Mouse (Mus musculus) heart, embryonic 13.5 days (tissue): ENCODE results near the gene Csmd2. TPM values are rescaled to one million over a fixed set of nuclear protein-coding genes. Genes with fewer than 3 reads are reported as not detected.

Experiments
- ATAC-seq: fragments of 200-750 bp; cut with Nextera tagmentation; 2 replicates; pipeline ENCODE4 v1.8.0; 2017; ENCODE audit warnings: moderate TSS enrichment; ENCODE audit not compliant: insufficient number of reproducible peaks, low FRiP score, low TSS enrichment; ENCODE audit errors: extremely low read depth
- H3K27ac ChIP-seq: fragments of 300-500 bp; sonication (generic); replicated peaks from 2 replicates; pipeline ENCODE4 v1.5.1; 2015; ENCODE audit warnings: moderate library complexity, mild to moderate bottlenecking, inconsistent platforms
- H3K27me3 ChIP-seq: fragments of 300-500 bp; sonication (generic); replicated peaks from 2 replicates; pipeline ENCODE4 v1.6.1; 2015; ENCODE audit warnings: mild to moderate bottlenecking, inconsistent platforms
- H3K36me3 ChIP-seq: fragments of 300-500 bp; sonication (generic); 2 replicates; pipeline ENCODE4 v1.6.1; 2015; ENCODE audit warnings: mild to moderate bottlenecking, inconsistent platforms
- H3K4me1 ChIP-seq: fragments of 300-500 bp; sonication (generic); 2 replicates; pipeline ENCODE4 v1.6.1; 2015; ENCODE audit warnings: inconsistent platforms
- H3K4me2 ChIP-seq: fragments of 300-500 bp; sonication (generic); 2 replicates; pipeline ENCODE4 v1.6.1; 2015; ENCODE audit warnings: inconsistent platforms, mild to moderate bottlenecking, moderate library complexity
- H3K4me3 ChIP-seq: fragments of 300-500 bp; sonication (generic); 2 replicates; pipeline ENCODE4 v1.5.1; 2015; ENCODE audit warnings: moderate library complexity, mild to moderate bottlenecking, inconsistent platforms
- H3K9ac ChIP-seq: fragments of 300-500 bp; sonication (generic); 2 replicates; pipeline ENCODE4 v1.6.1; 2015; ENCODE audit warnings: inconsistent platforms, mild to moderate bottlenecking, moderate library complexity
- H3K9me3 ChIP-seq: fragments of 300-500 bp; sonication (generic); 2 replicates; pipeline ENCODE4 v1.6.1; 2016; ENCODE audit warnings: inconsistent platforms
- WGBS: fragments of 180-500 bp; shearing (Covaris S2); methylation state at CpG from one replicate; pipeline ENCODE4 v1.1.7; 2015; ENCODE audit warnings: mixed read lengths; 5-methylcytosine and 5-hydroxymethylcytosine counted together
- polyA plus RNA-seq: library from polyadenylated mRNA; unstranded; fragments of >200 nt; fragmentation: Nextera tagmentation; extraction: Ambion mirVana; gene quantifications from 2 replicates; pipeline ENCODE4 v1.2.1, GENCODE M21; 2015

The Csmd2 gene
- polyA plus RNA-seq, 1 experiment from 2014 or later = 0.01 TPM

DNA sequence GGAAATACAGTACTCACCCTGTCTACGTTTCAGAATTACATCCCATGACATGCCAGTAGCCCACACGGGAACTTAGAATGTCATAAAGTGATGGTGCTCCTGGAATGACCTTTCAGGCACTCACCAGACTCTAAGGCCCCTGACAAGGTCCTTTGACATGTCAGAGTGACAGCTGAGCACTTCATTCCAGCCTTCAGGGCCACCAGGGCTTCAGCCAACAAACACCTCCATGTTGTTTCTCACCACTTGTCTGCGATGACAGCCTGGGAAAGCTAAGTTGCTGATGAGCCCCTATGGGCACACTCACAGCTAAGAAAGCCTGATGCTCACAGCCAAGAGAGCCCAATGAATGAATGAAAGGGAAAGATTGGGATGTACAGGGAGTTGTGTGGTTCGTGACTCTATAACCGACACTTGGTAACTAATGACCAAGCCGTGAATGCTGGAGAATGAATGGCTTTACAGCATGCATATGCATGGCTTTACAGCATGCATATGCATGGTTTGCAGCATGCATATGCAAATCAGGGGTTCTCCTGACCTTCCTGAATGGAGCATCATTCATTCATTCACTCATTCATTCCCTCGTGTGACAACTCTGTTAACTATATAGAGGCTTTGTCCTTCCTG, 432.4 kb downstream of the Csmd2 start:
- Histone ChIP-seq H3K9me3 (no peaks in the 10 kb centered on the region), H3K9ac (no peak overlapping the region), H3K4me3 (no peak overlapping the region), H3K4me1 (peaks cover 6% of the 10 kb centered on the region; the same call in 1 of the 2 replicates), H3K36me3 (no peaks in the 10 kb centered on the region), H3K27ac (no peak overlapping the region), H3K4me2 (no peak overlapping the region), H3K27me3 (no peaks in the 10 kb centered on the region)
- WGBS = 52% methylated on average over 7 of the region's 7 CpGs
- no peak for ATAC-seq

- no peak for ATAC-seq
- no peak overlapping the region for H3K9ac ChIP-seq
- no peaks in the 10 kb centered on the region for H3K36me3 ChIP-seq
- H3K9me3 ChIP-seq = no peaks in the 10 kb centered on the region
- 83% methylated on average over 4 of the region's 4 CpGs for WGBS
- H3K27me3 ChIP-seq = no peaks in the 10 kb centered on the region
- H3K4me3 ChIP-seq = no peak overlapping the region
- peaks cover 6% of the 10 kb centered on the region; the same call in 1 of the 2 replicates for H3K4me1 ChIP-seq
- no peak overlapping the region for H3K4me2 ChIP-seq
- H3K27ac ChIP-seq = no peak overlapping the region
Measured at GRCm38 (mm10) chr4:128422486-128422885, 434.8 kb downstream of the Csmd2 start.

DNA sequence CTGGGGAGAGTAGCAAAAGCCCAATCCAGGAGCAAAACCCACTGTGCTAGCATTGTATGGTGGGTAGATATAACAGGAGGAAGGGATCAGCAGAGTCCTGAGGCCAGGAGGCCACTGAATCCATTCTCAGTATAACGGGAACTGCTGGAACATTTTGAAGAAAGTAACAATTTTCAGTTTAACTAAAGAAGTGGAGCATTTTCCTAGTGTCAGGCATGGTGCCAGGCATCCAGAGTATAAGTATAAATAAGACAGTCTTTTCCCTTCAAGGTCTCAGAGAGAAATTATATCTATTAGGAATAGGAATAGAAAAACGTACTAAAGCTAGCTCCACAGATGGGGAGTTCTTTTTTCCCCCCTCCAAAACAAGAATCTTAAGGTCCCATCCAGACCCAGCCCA, 437.7 kb downstream of the Csmd2 start:
- no peaks in the 10 kb centered on the region for H3K9me3 ChIP-seq
- no peak overlapping the region for H3K9ac ChIP-seq
- H3K4me1 ChIP-seq = peaks cover 18% of the 10 kb centered on the region
- ATAC-seq = no peak
- no peaks in the 10 kb centered on the region for H3K27me3 ChIP-seq
- no peak overlapping the region for H3K27ac ChIP-seq
- 60% methylated on average over 2 of the region's 2 CpGs for WGBS
- H3K36me3 ChIP-seq = no peaks in the 10 kb centered on the region
- H3K4me2 ChIP-seq = no peak overlapping the region
- no peak overlapping the region for H3K4me3 ChIP-seq

DNA sequence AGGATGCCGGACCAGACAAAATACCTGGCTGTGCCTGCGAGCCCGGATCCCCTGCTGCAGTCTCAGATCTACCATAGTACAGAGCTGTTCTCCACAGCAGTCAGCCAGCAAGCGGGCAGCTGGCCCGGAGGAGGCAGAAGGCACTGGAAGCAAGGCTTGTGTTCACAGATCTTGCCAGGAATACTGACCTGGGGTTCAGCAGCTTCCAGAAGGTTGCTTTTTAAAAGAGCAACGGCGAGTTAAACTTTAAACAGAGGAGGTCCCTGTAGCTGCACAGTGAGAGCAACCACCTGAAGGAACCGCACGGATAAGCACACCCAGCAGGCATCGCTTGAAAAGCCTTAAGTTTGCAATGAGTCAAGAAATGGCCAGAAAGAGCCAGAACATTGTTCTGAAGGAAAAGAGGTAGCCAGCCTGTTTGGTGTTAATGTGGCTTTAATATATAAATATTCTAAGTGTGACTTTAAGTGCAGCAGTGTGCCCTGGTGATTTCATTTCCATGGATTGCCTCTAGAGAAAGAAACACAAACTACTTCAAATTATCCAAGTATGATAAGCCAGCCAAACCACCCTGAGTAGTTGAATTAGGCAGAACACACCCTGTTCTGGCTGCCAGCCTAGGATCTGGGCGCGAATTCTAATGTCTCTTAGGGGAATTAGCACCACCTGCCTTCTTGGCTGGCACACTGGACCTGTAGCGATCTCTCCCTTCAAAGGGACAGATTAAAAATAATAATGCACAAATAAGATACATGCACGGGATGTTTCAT, 439.8 kb downstream of the Csmd2 start:
- Histone ChIP-seq H3K9ac (no peak overlapping the region), H3K36me3 (no peaks in the 10 kb centered on the region), H3K27ac (no peak overlapping the region), H3K4me2 (no peak overlapping the region), H3K9me3 (no peaks in the 10 kb centered on the region), H3K27me3 (no peaks in the 10 kb centered on the region), H3K4me3 (no peak overlapping the region), H3K4me1 (peaks cover 17% of the 10 kb centered on the region)
- 82% methylated on average over 14 of the region's 14 CpGs for WGBS
- no peak for ATAC-seq

- Histone ChIP-seq H3K4me3 (peak overlapping the region; percentile 25; the same call in 1 of the 2 replicates), H3K36me3 (no peaks in the 10 kb centered on the region), H3K9ac (no peak overlapping the region), H3K9me3 (no peaks in the 10 kb centered on the region), H3K4me2 (peak overlapping the region; percentile 52), H3K4me1 (peaks cover 17% of the 10 kb centered on the region), H3K27ac (no peak overlapping the region), H3K27me3 (no peaks in the 10 kb centered on the region)
- no peak for ATAC-seq
- WGBS = 43% methylated on average over 18 of the region's 18 CpGs
Measured at GRCm38 (mm10) chr4:128428303-128429107, 440.8 kb downstream of the Csmd2 start.

DNA sequence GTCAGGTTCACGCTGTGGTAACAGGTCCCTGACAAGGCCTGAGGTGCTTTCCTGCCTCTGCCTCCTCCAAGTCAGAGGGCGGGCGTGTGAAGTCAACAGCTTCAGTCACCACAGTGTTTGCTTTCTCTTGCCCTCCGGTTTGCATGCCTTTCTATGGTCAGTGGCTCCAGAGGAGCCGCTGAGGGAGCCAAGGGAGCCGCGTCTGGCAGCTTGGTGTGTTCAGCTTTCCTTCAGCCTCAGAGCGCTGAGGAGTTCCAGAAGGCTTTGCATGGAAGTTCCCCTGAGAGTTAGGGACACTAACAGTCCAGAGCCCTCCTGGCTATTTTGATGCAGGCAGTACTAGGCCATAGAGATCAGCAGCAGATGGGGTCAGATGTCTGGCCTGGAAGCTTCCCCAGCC, 441.9 kb downstream of the Csmd2 start:
- no peak overlapping the region for H3K27ac ChIP-seq
- ATAC-seq = no peak
- H3K4me3 ChIP-seq = no peak overlapping the region
- no peaks in the 10 kb centered on the region for H3K27me3 ChIP-seq
- H3K36me3 ChIP-seq = no peaks in the 10 kb centered on the region
- H3K9me3 ChIP-seq = no peaks in the 10 kb centered on the region
- peak overlapping the region; percentile 52; the same call in 1 of the 2 replicates for H3K4me2 ChIP-seq
- H3K9ac ChIP-seq = no peak overlapping the region
- peaks cover 17% of the 10 kb centered on the region for H3K4me1 ChIP-seq
- WGBS = 80% methylated on average over 8 of the region's 8 CpGs

- H3K9me3 ChIP-seq = no peaks in the 10 kb centered on the region
- H3K4me1 ChIP-seq = peaks cover 4% of the 10 kb centered on the region; the same call in 1 of the 2 replicates
- WGBS = 77% methylated on average over 6 of the region's 6 CpGs
- H3K27ac ChIP-seq = no peak overlapping the region
- no peak overlapping the region for H3K4me3 ChIP-seq
- no peak overlapping the region for H3K9ac ChIP-seq
- no peaks in the 10 kb centered on the region for H3K36me3 ChIP-seq
- no peak for ATAC-seq
- no peaks in the 10 kb centered on the region for H3K27me3 ChIP-seq
- H3K4me2 ChIP-seq = no peak overlapping the region
Measured at GRCm38 (mm10) chr4:128440550-128440949, 452.9 kb downstream of the Csmd2 start.

DNA sequence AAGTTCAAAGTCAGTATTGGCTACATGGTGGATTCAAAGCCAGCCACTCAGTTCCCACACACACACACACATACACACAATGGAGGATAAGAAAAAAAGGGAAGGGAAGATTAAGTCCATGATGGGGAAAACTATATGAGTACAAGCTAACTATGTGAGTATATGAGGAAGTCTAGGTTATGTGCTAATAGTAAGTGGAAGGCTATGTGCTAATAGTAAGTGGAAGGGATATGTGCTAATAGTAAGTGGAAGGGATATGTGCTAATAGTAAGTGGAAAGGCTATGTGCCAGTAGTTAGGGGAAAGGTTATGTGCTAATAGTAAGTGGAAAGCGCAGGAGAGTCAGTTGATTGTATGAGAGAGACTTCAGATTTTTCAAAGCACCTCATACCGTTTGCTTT, 453.6 kb downstream of the Csmd2 start:
- H3K9me3 ChIP-seq = no peaks in the 10 kb centered on the region
- peaks cover 9% of the 10 kb centered on the region; the same call in 1 of the 2 replicates for H3K4me1 ChIP-seq
- 71% methylated on average over 2 of the region's 2 CpGs for WGBS
- H3K36me3 ChIP-seq = no peaks in the 10 kb centered on the region
- no peak for ATAC-seq
- no peak overlapping the region for H3K4me2 ChIP-seq
- H3K9ac ChIP-seq = no peak overlapping the region
- H3K27ac ChIP-seq = no peak overlapping the region
- no peaks in the 10 kb centered on the region for H3K27me3 ChIP-seq
- no peak overlapping the region for H3K4me3 ChIP-seq

- no peak overlapping the region for H3K27ac ChIP-seq
- 71% methylated on average over 8 of the region's 8 CpGs for WGBS
- H3K9me3 ChIP-seq = no peaks in the 10 kb centered on the region
- no peak overlapping the region for H3K4me3 ChIP-seq
- ATAC-seq = no peak
- no peak overlapping the region for H3K9ac ChIP-seq
- peaks cover 9% of the 10 kb centered on the region; the same call in 1 of the 2 replicates for H3K4me1 ChIP-seq
- H3K4me2 ChIP-seq = no peak overlapping the region
- H3K27me3 ChIP-seq = no peaks in the 10 kb centered on the region
- no peaks in the 10 kb centered on the region for H3K36me3 ChIP-seq
Measured at GRCm38 (mm10) chr4:128442791-128443190, 455.1 kb downstream of the Csmd2 start.

- H3K9me3 ChIP-seq = no peaks in the 10 kb centered on the region
- no peak overlapping the region for H3K4me2 ChIP-seq
- no peak for ATAC-seq
- no peak overlapping the region for H3K9ac ChIP-seq
- peaks cover 15% of the 10 kb centered on the region for H3K4me1 ChIP-seq
- WGBS = 61% methylated on average over 15 of the region's 15 CpGs
- H3K27me3 ChIP-seq = no peaks in the 10 kb centered on the region
- H3K36me3 ChIP-seq = no peaks in the 10 kb centered on the region
- no peak overlapping the region for H3K4me3 ChIP-seq
- no peak overlapping the region for H3K27ac ChIP-seq
Measured at GRCm38 (mm10) chr4:128445514-128446260, 458.0 kb downstream of the Csmd2 start.
